Comparison of ENCODE assay signal across 16 mouse cellular contexts in genomic region chr10:84490115-84490514, GRCm38 (mm10).
"Had no signal": no experiment of that assay in that cellular context is flagged by ENCODE, and none has a peak within 500 bp of the region (broad histone marks: within the 10 kb centered on the region; RNA-seq: fewer than 3 reads in every experiment).

No protein-coding gene starts in this region.

- H3K27ac ChIP-seq: layer of hippocampus, adult 2 months; limb, embryonic 10.5 days; liver, embryonic 13.5 days; lung, embryonic 15.5 days; macrophage; midbrain, embryonic 10.5 days; neural tube, embryonic 12.5 days had no signal

- ATAC-seq: liver, postnatal 0 days had no signal

- H3K4me3 ChIP-seq: layer of hippocampus, adult 2 months; limb, embryonic 10.5 days; liver, embryonic 13.5 days; lung, embryonic 15.5 days; midbrain, embryonic 10.5 days; neural tube, embryonic 12.5 days had no signal

- H3K27me3 ChIP-seq: liver, embryonic 13.5 days; lung, embryonic 15.5 days; neural tube, embryonic 12.5 days had no signal

- H3K9me3 ChIP-seq: limb, embryonic 10.5 days; liver, embryonic 13.5 days; lung, embryonic 15.5 days; midbrain, embryonic 10.5 days; neural tube, embryonic 12.5 days had no signal

- H3K9ac ChIP-seq: liver, embryonic 13.5 days; liver, postnatal 0 days; lung, embryonic 15.5 days; neural tube, embryonic 12.5 days had no signal

- H3K4me1 ChIP-seq: lung, embryonic 15.5 days; neural tube, embryonic 12.5 days had no signal

- H3K4me2 ChIP-seq: liver, embryonic 13.5 days; lung, embryonic 15.5 days; neural tube, embryonic 12.5 days had no signal

- DNase-seq: kidney, adult 11 months; kidney, adult 9 months; kidney, postnatal 14 days; liver, embryonic 13.5 days; liver, postnatal 0 days; lung, postnatal 14 days; midbrain, embryonic 14.5 days; right cerebral cortex, postnatal 4 days; spleen, adult 18-20 months; thymus, postnatal 36 days had no signal

- H3K36me3 ChIP-seq: limb, embryonic 10.5 days; liver, embryonic 13.5 days; lung, embryonic 15.5 days; midbrain, embryonic 10.5 days; neural tube, embryonic 12.5 days had no signal
